Mouse (Mus musculus) forebrain, embryonic 15.5 days (tissue): ENCODE measurements at regions not wholly inside any gene's neighbourhood (a gene's known extent, or its start where the extent isn't known, plus 50 kb on each side); places are given as distances from the start of the nearest gene placed in this dataset.
A peak's percentile ranks its signal among the peaks of the same experiment; 100 is the strongest.

Experiments
- ATAC-seq: fragments of 200-750 bp; cut with Nextera tagmentation; replicated peaks from 2 replicates; pipeline ENCODE4 v1.8.0; 2017; ENCODE audit warnings: mild to moderate bottlenecking, moderate TSS enrichment, moderate library complexity
- H3K27ac ChIP-seq: fragments of 300-500 bp; sonication (generic); replicated peaks from 2 replicates; pipeline ENCODE4 v1.5.1; 2015; ENCODE audit warnings: mild to moderate bottlenecking, inconsistent platforms
- H3K27me3 ChIP-seq: fragments of 300-500 bp; sonication (generic); 2 replicates; pipeline ENCODE4 v1.6.1; 2015; ENCODE audit warnings: inconsistent platforms
- H3K36me3 ChIP-seq: fragments of 300-500 bp; sonication (generic); 2 replicates; pipeline ENCODE4 v1.6.1; 2015; ENCODE audit warnings: mild to moderate bottlenecking, inconsistent platforms
- H3K4me1 ChIP-seq: fragments of 300-500 bp; sonication (generic); 2 replicates; pipeline ENCODE4 v1.6.1; 2015; ENCODE audit warnings: inconsistent platforms
- H3K4me2 ChIP-seq: fragments of 300-500 bp; sonication (generic); replicated peaks from 2 replicates; pipeline ENCODE4 v1.6.1; 2015; ENCODE audit warnings: mild to moderate bottlenecking, inconsistent platforms
- H3K4me3 ChIP-seq: fragments of 300-500 bp; sonication (generic); 2 replicates; pipeline ENCODE4 v1.5.1; 2015; ENCODE audit warnings: mild to moderate bottlenecking, inconsistent platforms
- H3K9ac ChIP-seq: fragments of 300-500 bp; sonication (generic); replicated peaks from 2 replicates; pipeline ENCODE4 v1.6.1; 2015; ENCODE audit warnings: mild to moderate bottlenecking, inconsistent platforms
- H3K9me3 ChIP-seq: fragments of 300-500 bp; sonication (generic); 2 replicates; pipeline ENCODE4 v1.6.1; 2016; ENCODE audit warnings: inconsistent platforms
- WGBS: fragments of 180-500 bp; shearing (Covaris S2); methylation state at CpG from one replicate; pipeline ENCODE4 v1.1.7; 2015; ENCODE audit warnings: mixed read lengths; 5-methylcytosine and 5-hydroxymethylcytosine counted together

DNA sequence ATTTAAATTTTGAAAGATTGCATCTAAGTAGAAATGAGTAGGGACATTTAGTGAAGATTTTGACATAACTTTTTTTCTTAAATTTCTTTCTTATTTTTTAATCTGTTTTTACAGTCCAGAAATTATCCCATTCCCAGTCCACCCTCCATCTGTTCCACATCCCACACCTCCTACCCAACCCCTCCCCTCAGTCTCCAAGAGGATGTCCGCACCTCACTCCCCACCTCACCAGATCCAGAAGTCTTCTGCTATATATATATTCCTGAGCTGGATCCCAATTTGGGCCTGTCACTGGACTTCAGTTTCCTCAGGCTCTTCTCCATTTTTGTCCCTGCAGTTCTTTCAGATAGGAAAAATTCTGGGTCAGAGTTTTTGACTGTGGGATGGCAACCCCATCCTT is 3879.6 kb upstream of the Gm7489 start:
- Histone ChIP-seq H3K4me3 (no peak overlapping the region), H3K9me3 (no peaks in the 10 kb centered on the region), H3K36me3 (no peaks in the 10 kb centered on the region), H3K4me2 (no peak overlapping the region), H3K4me1 (no peaks in the 10 kb centered on the region), H3K27ac (no peak overlapping the region), H3K27me3 (no peaks in the 10 kb centered on the region), H3K9ac (no peak overlapping the region)
- ATAC-seq, result no peak
- WGBS, result 100% methylated on average over 1 of the region's 1 CpGs

DNA sequence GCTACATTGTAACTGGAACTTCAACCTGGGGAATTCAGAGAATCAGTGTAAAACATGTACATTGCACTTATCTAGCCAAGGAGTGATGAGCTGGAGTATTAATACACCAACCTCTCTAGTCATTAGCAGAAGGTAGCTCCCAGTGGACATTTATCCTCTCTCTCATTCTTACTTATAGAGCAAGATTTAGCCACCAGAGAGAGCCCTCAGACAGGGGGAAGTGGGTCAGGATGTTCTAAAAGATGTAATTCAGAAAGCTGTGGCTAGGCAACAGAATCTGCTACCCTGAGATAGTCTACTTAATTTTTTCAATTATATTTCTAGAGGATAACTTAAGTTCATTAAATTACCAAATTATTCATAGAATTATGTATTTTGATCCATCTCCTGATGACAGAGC is 3838.1 kb upstream of the Gm7489 start:
- Histone ChIP-seq H3K36me3 (no peaks in the 10 kb centered on the region), H3K9me3 (no peaks in the 10 kb centered on the region)

DNA sequence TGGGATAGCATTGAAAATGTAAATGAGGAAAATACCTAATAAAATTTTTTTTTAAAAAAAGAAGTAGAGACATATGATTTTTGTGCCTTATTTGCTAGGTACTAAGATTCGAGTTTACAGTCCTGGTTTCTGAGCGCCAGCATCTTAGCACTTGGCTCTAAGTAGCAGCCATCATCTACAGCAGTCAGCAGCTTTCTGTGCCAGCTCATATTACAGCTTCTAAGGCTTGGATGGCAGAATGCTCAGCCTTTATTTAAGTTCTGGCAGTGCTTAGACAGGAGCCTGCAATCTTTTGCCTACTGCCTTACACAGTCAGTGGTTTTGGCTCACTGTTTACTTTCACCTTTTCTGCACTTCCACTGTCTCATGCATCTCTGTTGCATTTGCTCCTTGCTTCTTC is 3831.2 kb upstream of the Gm7489 start:
- no peaks in the 10 kb centered on the region for H3K27me3 ChIP-seq
- no peak overlapping the region for H3K4me3 ChIP-seq
- 73% methylated on average over 2 of the region's 2 CpGs for WGBS
- H3K9ac ChIP-seq, result no peak overlapping the region
- H3K27ac ChIP-seq, result no peak overlapping the region
- H3K4me1 ChIP-seq, result no peaks in the 10 kb centered on the region
- H3K36me3 ChIP-seq, result no peaks in the 10 kb centered on the region
- H3K4me2 ChIP-seq, result no peak overlapping the region
- H3K9me3 ChIP-seq, result no peaks in the 10 kb centered on the region
- ATAC-seq, result peak; percentile 69

More for the DNA sequence above, 3838.1 kb upstream of the Gm7489 start:
- Histone ChIP-seq H3K4me3 (no peak overlapping the region), H3K27me3 (no peaks in the 10 kb centered on the region), H3K4me1 (no peaks in the 10 kb centered on the region), H3K4me2 (no peak overlapping the region), H3K9ac (no peak overlapping the region), H3K27ac (no peak overlapping the region)
- no peak for ATAC-seq

DNA sequence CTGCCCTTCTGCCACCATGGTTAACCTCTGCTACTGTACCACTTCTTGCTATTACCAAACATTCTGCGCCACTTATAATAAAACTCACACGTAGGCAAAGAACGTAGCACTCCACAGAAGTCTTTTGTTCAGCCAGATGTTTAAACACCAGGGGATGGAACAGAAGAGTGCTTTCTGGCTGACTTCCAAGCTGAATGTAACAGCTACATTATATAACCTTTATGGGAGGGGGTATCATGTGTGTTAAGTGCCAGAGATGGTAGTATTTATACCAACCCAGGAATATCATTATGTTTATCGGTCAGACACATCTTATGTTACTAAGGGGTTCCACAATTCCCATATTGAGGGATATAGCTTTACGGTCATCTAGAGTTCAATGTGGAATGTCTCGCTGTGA is 3830.8 kb upstream of the Gm7489 start:
- Histone ChIP-seq H3K9me3 (no peaks in the 10 kb centered on the region), H3K4me3 (no peak overlapping the region), H3K9ac (no peak overlapping the region), H3K4me2 (no peak overlapping the region), H3K27ac (no peak overlapping the region), H3K27me3 (no peaks in the 10 kb centered on the region), H3K36me3 (no peaks in the 10 kb centered on the region), H3K4me1 (no peaks in the 10 kb centered on the region)
- ATAC-seq, result no peak; the same call in 1 of the 2 replicates
- 75% methylated on average over 6 of the region's 6 CpGs for WGBS

DNA sequence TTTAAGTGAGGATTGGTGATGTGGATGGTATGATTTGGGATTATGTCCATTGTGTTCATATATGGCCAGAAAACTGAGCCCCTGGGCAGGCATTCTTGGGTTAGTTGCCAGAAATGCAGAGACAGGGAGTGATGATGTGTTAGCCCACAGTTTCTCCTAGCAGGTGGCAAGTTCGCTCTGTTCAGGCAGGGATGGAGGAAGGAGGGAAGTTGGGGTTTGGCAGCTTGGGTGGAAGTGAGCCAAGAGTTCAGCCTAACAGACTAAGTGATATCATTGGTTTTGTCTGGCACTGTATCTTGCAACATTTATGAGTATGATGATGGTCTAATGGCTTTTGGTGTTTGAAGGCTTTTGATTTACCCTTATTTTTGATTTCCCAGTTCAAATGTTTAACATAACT is 3806.5 kb upstream of the Gm7489 start:
- Histone ChIP-seq H3K36me3 (no peaks in the 10 kb centered on the region), H3K9ac (no peak overlapping the region), H3K4me2 (no peak overlapping the region), H3K4me3 (no peak overlapping the region), H3K27me3 (no peaks in the 10 kb centered on the region), H3K9me3 (no peaks in the 10 kb centered on the region), H3K27ac (no peak overlapping the region), H3K4me1 (no peaks in the 10 kb centered on the region)
- no peak for ATAC-seq
- 74% methylated on average over 1 of the region's 1 CpGs for WGBS

DNA sequence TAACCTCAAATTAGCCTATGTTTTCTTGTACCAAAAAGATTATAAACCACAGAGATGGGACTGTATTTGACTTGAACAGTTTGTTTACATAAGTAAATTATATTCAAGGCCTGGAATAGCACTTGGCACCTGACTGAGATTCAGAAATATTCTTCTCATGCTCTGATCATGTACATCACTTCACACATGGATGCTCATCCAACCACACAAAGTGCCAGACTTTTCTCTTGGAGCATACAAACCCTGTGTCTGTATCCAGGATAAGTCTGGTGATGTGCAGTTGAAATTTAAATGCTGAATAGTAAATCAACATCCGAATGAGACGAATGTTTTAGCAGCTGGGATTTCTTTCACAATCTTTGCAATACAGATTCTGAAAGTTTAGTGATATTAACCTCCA is 3802.3 kb upstream of the Gm7489 start:
- no peak overlapping the region for H3K4me2 ChIP-seq
- H3K36me3 ChIP-seq, result no peaks in the 10 kb centered on the region
- H3K27ac ChIP-seq, result no peak overlapping the region
- ATAC-seq, result peak; percentile 64; the same call in 1 of the 2 replicates
- no peaks in the 10 kb centered on the region for H3K9me3 ChIP-seq
- no peaks in the 10 kb centered on the region for H3K4me1 ChIP-seq
- H3K4me3 ChIP-seq, result no peak overlapping the region
- H3K9ac ChIP-seq, result no peak overlapping the region
- no peaks in the 10 kb centered on the region for H3K27me3 ChIP-seq
- WGBS, result 70% methylated on average over 2 of the region's 2 CpGs

DNA sequence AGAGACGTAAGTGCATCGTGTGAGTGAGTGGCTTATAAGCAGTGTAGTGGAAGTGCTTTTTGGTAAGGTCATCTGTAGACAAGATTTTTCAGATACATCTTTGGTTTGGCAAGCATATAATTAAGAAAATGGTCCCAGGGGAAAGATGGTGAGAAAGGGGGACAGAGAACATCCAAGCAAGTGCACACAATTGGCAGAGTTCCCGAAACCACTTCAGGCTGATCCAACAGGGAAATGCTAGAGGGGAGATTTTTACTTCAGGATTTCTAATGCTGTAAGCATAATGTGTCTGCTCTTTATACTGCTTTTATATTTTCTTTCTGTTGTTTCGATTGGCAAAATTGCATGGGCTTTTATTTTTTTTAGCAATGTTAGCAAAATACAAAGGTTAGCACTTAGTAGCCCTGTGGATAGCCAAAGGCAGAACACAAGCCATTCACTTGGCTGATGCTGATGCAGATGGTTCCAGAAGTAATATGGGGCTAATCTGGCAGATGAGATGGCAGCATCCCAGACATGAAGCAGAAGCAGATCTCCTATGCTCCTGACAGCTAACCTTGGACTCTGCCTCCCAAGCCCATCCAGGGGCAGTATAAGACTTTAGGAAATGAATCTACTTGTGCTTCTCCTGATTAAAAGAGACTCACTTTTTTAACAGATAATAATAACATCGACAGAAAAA is 3782.0 kb upstream of the Gm7489 start:
- Histone ChIP-seq H3K27me3 (no peaks in the 10 kb centered on the region), H3K4me3 (no peak overlapping the region), H3K9me3 (no peaks in the 10 kb centered on the region), H3K4me1 (peaks cover 5% of the 10 kb centered on the region; the same call in 1 of the 2 replicates), H3K4me2 (no peak overlapping the region), H3K27ac (no peak overlapping the region), H3K9ac (no peak overlapping the region), H3K36me3 (no peaks in the 10 kb centered on the region)
- 57% methylated on average over 5 of the region's 5 CpGs for WGBS
- peak; percentile 48; the same call in 1 of the 2 replicates for ATAC-seq

DNA sequence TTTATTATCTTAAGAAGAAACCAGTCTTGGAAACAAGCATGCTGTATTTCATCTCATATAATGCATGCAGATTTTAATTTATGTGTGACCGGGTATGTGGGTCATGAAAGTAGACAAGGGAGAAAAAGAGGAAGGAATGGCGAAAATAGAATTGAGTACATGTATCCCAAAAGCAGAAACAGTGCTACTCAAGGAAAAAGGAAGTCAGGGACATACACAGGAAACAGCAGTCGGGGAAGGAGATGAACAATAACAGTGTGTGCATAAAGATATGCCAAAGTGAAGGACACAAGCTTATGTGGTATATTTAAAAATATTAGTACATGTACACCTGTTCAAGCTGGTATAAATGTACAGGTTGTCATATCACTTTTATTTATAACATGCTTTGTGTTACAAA is 3775.8 kb upstream of the Gm7489 start:
- no peak overlapping the region for H3K4me2 ChIP-seq
- no peak overlapping the region for H3K4me3 ChIP-seq
- ATAC-seq, result no peak
- H3K27ac ChIP-seq, result no peak overlapping the region
- no peak overlapping the region for H3K9ac ChIP-seq
- H3K36me3 ChIP-seq, result no peaks in the 10 kb centered on the region
- no peaks in the 10 kb centered on the region for H3K27me3 ChIP-seq
- 83% methylated on average over 3 of the region's 3 CpGs for WGBS
- H3K9me3 ChIP-seq, result no peaks in the 10 kb centered on the region
- H3K4me1 ChIP-seq, result no peaks in the 10 kb centered on the region

DNA sequence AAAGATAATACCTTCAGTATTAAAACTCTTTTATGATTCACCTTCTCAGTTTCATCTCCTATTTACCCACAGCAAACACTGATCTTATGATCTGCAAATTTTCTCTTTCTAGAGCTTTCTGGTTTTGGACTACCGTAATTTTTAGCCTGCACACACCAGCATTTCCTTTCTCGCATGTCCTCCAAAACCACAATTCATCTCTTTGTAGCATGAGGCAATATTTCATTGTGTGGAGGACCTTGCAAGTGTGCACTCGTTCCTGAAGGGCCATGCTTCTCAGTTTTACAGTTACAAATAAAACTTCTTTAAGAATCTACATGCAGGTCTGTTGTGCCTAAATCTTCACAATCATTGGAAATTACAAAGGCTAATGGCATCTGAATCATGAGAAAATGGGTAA is 3730.8 kb upstream of the Gm7489 start:
- no peak overlapping the region for H3K4me2 ChIP-seq
- no peaks in the 10 kb centered on the region for H3K27me3 ChIP-seq
- WGBS, result 84% methylated on average over 3 of the region's 3 CpGs

DNA sequence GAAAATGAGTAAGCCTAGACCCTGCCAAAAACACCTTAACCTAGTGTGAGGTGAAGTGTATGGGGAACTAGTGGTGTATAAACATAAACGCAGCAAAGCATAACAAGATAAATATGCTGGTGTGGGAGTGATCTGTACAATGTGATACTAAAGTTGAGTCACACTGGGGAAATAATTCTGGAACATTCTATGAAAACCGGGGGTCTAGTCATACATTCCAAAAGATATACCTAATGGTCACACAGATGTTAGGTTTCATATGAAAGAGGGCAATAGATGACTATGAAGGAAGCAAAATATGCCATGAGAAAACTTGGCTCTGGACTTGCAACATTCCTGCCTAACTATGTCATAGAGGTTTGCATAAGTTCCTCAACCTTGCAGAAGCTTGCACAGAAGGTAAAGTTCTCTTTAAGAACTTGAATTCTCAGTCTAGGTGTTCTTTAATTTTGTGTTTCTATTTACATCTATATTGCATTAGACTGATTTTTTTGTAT is 3712.4 kb upstream of the Gm7489 start:
- Histone ChIP-seq H3K27ac (no peak overlapping the region), H3K4me3 (no peak overlapping the region), H3K36me3 (no peaks in the 10 kb centered on the region), H3K9ac (no peak overlapping the region), H3K4me1 (no peaks in the 10 kb centered on the region), H3K4me2 (no peak overlapping the region), H3K9me3 (no peaks in the 10 kb centered on the region), H3K27me3 (no peaks in the 10 kb centered on the region)
- ATAC-seq, result no peak
- WGBS, result 91% methylated on average over 2 of the region's 2 CpGs

More for the DNA sequence above, 3730.8 kb upstream of the Gm7489 start:
- H3K4me3 ChIP-seq, result no peak overlapping the region
- H3K9ac ChIP-seq, result no peak overlapping the region
- no peak overlapping the region for H3K27ac ChIP-seq
- H3K9me3 ChIP-seq, result no peaks in the 10 kb centered on the region
- no peaks in the 10 kb centered on the region for H3K4me1 ChIP-seq
- H3K36me3 ChIP-seq, result no peaks in the 10 kb centered on the region
- ATAC-seq, result no peak

DNA sequence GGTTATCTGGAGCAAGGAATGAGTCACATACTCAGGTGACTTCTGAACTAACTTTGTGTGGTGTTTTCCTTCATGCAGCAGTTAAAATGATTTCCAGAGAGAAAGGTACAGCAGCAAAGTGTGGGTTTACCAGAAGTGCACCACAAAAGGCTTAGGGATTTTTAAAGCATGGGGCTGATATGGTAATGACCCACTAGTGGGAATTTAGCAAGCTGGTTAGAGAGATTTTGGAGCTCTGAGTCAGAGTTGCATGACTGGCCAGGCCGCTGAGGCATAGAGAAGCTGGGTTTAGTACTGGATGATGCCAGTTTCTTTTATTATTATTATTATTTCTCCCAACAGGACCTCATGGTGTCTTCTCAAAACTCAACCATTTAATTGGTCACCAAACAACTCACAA is 3701.5 kb upstream of the Gm7489 start:
- no peaks in the 10 kb centered on the region for H3K27me3 ChIP-seq
- ATAC-seq, result no peak
- H3K4me1 ChIP-seq, result no peaks in the 10 kb centered on the region
- H3K4me3 ChIP-seq, result no peak overlapping the region
- no peak overlapping the region for H3K27ac ChIP-seq
- no peak overlapping the region for H3K4me2 ChIP-seq
- no peak overlapping the region for H3K9ac ChIP-seq
- H3K9me3 ChIP-seq, result no peaks in the 10 kb centered on the region
- 94% methylated on average over 1 of the region's 1 CpGs for WGBS
- no peaks in the 10 kb centered on the region for H3K36me3 ChIP-seq
